25 mouse cellular contexts compared by ENCODE assay signal in genomic region chr2:34594001-34594400, GRCm38 (mm10).
DNase-seq lines count a peak whose midpoint lies in the region; ATAC-seq and TF ChIP-seq lines count a peak whose summit lies in the region.
"Had no signal": no experiment of that assay in that cellular context is flagged by ENCODE, and none has a peak within 500 bp of the region (broad histone marks: within the 10 kb centered on the region; RNA-seq: fewer than 3 reads in every experiment).

No protein-coding gene starts in this region.

- peaks cover 31% of the 10 kb centered on the region for H3K4me1 ChIP-seq in neural tube, embryonic 13.5 days (replicated peaks)
- peaks cover 17% of the 10 kb centered on the region for H3K4me1 ChIP-seq in neural tube, embryonic 15.5 days
- peaks cover 21% of the 10 kb centered on the region for H3K4me1 ChIP-seq in heart, embryonic 16.5 days (ENCODE audit: control insufficient read depth, insufficient read depth, low read length)
- H3K4me1 ChIP-seq in stomach, postnatal 0 days (replicated peaks; ENCODE audit: control insufficient read depth, insufficient read depth), result no peaks in the 10 kb centered on the region

- H3K36me3 ChIP-seq in neural tube, embryonic 13.5 days, result peaks cover 6% of the 10 kb centered on the region; the same call in 1 of the 2 replicates
- no peaks in the 10 kb centered on the region for H3K36me3 ChIP-seq in neural tube, embryonic 15.5 days
- no peaks in the 10 kb centered on the region for H3K36me3 ChIP-seq in heart, embryonic 16.5 days (ENCODE audit: control insufficient read depth, insufficient read depth)
- H3K36me3 ChIP-seq in stomach, postnatal 0 days (ENCODE audit: control insufficient read depth, insufficient read depth, low read length), result peaks cover 2% of the 10 kb centered on the region; the same call in 1 of the 2 replicates

- WGBS in neural tube, embryonic 13.5 days, result 87% methylated on average over 5 of the region's 5 CpGs
- WGBS in neural tube, embryonic 15.5 days, result 86% methylated on average over 5 of the region's 5 CpGs
- WGBS in heart, embryonic 16.5 days, result 67% methylated on average over 5 of the region's 5 CpGs
- 70% methylated on average over 5 of the region's 5 CpGs for WGBS in stomach, postnatal 0 days

- TF ChIP-seq CTCF in stomach, postnatal 0 days (IDR thresholded peaks at IDR 0.05; ENCODE audit: low read depth), result no peak

- H3K4me3 ChIP-seq in neural tube, embryonic 13.5 days, result no peak overlapping the region
- no peak overlapping the region for H3K4me3 ChIP-seq in neural tube, embryonic 15.5 days (replicated peaks)
- no peak overlapping the region for H3K4me3 ChIP-seq in heart, embryonic 16.5 days (ENCODE audit: low read length)
- H3K4me3 ChIP-seq in stomach, postnatal 0 days (ENCODE audit: low read depth, low read length), result no peak overlapping the region
- H3K4me3 ChIP-seq: embryonic facial prominence, embryonic 12.5 days; limb, embryonic 10.5 days; midbrain, embryonic 10.5 days had no signal

- peak; percentile 95 for DNase-seq in heart, adult 11 months
- DNase-seq in heart, postnatal 25 days (ENCODE audit: low spot score), result no peak
- no peak for DNase-seq in stomach, postnatal 0 days (ENCODE audit: low spot score)
- no peak for DNase-seq in cerebellum, adult 9-10 months
- DNase-seq in cerebellum, postnatal 4 days (ENCODE audit: low spot score in 2 of 2), result no peak
- DNase-seq: adrenal gland, adult 2 months; cerebellum, adult 11 months; cerebellum, postnatal 14 days; gastrocnemius, postnatal 10 days; kidney, postnatal 10 days; liver; liver, postnatal 0 days; right cerebral cortex, postnatal 4 days; thymus, adult 18-20 months; thymus, postnatal 36 days had no signal

- no peak overlapping the region for H3K4me2 ChIP-seq in neural tube, embryonic 13.5 days
- no peak overlapping the region for H3K4me2 ChIP-seq in neural tube, embryonic 15.5 days
- H3K4me2 ChIP-seq in heart, embryonic 16.5 days (ENCODE audit: low read depth, low read length), result no peak overlapping the region
- H3K4me2 ChIP-seq in stomach, postnatal 0 days (replicated peaks; ENCODE audit: low read depth), result no peak overlapping the region
- H3K4me2 ChIP-seq: embryonic facial prominence, embryonic 12.5 days; hindbrain, embryonic 14.5 days had no signal

- H3K9me3 ChIP-seq in neural tube, embryonic 13.5 days, result no peaks in the 10 kb centered on the region
- no peaks in the 10 kb centered on the region for H3K9me3 ChIP-seq in neural tube, embryonic 15.5 days (replicated peaks)
- H3K9me3 ChIP-seq in heart, embryonic 16.5 days (replicated peaks; ENCODE audit: control insufficient read depth, low read length), result no peaks in the 10 kb centered on the region
- H3K9me3 ChIP-seq in stomach, postnatal 0 days (ENCODE audit: control insufficient read depth, low read length), result no peaks in the 10 kb centered on the region
- H3K9me3 ChIP-seq: embryonic facial prominence, embryonic 12.5 days; limb, embryonic 10.5 days; midbrain, embryonic 10.5 days had no signal

- ATAC-seq in neural tube, embryonic 13.5 days (ENCODE audit: low read depth), result no peak
- no peak for ATAC-seq in neural tube, embryonic 15.5 days (ENCODE audit: low FRiP score)
- 0 out of 2 replicates have a peak, but pooled peaks have one; percentile 22 for ATAC-seq in heart, embryonic 16.5 days (replicated peaks; ENCODE audit: extremely low read depth, insufficient read depth, low FRiP score)
- 0 out of 2 replicates have a peak, but pooled peaks have one; percentile 26 for ATAC-seq in stomach, postnatal 0 days (ENCODE audit: low FRiP score, low TSS enrichment)
- ATAC-seq: CD4-positive, CD25-positive, alpha-beta regulatory T cell, adult 4 months; liver, postnatal 0 days; lung, postnatal 0 days had no signal

- no peak overlapping the region for H3K9ac ChIP-seq in neural tube, embryonic 13.5 days
- no peak overlapping the region for H3K9ac ChIP-seq in neural tube, embryonic 15.5 days (replicated peaks)
- no peak overlapping the region for H3K9ac ChIP-seq in heart, embryonic 16.5 days (ENCODE audit: low read length)
- no peak overlapping the region for H3K9ac ChIP-seq in stomach, postnatal 0 days (ENCODE audit: low read length)
- H3K9ac ChIP-seq: embryonic facial prominence, embryonic 12.5 days; hindbrain, embryonic 14.5 days; liver, postnatal 0 days had no signal

- peak overlapping the region; percentile 42; the same call in 1 of the 2 replicates for H3K27ac ChIP-seq in neural tube, embryonic 13.5 days (replicated peaks)
- no peak overlapping the region for H3K27ac ChIP-seq in neural tube, embryonic 15.5 days (replicated peaks)
- peak overlapping the region; percentile 15 for H3K27ac ChIP-seq in heart, embryonic 16.5 days (ENCODE audit: low read length)
- no peak overlapping the region for H3K27ac ChIP-seq in stomach, postnatal 0 days (replicated peaks)
- H3K27ac ChIP-seq: embryonic facial prominence, embryonic 12.5 days; hindbrain, embryonic 14.5 days; limb, embryonic 10.5 days; macrophage; midbrain, embryonic 10.5 days had no signal

- TF ChIP-seq EP300 in stomach, postnatal 0 days (optimal IDR thresholded peaks at IDR 0.05), result no peak

- intact Hi-C loops in heart, postnatal 25 days (cut with DNase I), result no loop called here

- no peaks in the 10 kb centered on the region for H3K27me3 ChIP-seq in neural tube, embryonic 13.5 days
- H3K27me3 ChIP-seq in neural tube, embryonic 15.5 days (replicated peaks), result no peaks in the 10 kb centered on the region
- no peaks in the 10 kb centered on the region for H3K27me3 ChIP-seq in heart, embryonic 16.5 days (ENCODE audit: control insufficient read depth, insufficient read depth, low read length)
- H3K27me3 ChIP-seq in stomach, postnatal 0 days (ENCODE audit: control insufficient read depth, insufficient read depth, low read length), result no peaks in the 10 kb centered on the region

Comparison
In these comparisons a context has a peak if more than half of its experiments do, and no peak if none do; other contexts are left out.
1. H3K27ac ChIP-seq: peak in neural tube, embryonic 13.5 days (single experiment) and heart, embryonic 16.5 days (single experiment); none in neural tube, embryonic 15.5 days (single experiment) and stomach, postnatal 0 days (single experiment).
2. ATAC-seq: peak in heart, embryonic 16.5 days (single experiment) and stomach, postnatal 0 days (single experiment); none in neural tube, embryonic 13.5 days (single experiment) and neural tube, embryonic 15.5 days (single experiment).